Mouse (Mus musculus) brain, embryonic 18.5 days (tissue): ENCODE results near the gene Ift81.

Source experiments
- DNase-seq: peaks from one replicate; pipeline ENCODE4 v3.0.0-alpha.2; 2012; ENCODE audit warnings: low read depth, low spot score

Ift81 gene

DNA sequence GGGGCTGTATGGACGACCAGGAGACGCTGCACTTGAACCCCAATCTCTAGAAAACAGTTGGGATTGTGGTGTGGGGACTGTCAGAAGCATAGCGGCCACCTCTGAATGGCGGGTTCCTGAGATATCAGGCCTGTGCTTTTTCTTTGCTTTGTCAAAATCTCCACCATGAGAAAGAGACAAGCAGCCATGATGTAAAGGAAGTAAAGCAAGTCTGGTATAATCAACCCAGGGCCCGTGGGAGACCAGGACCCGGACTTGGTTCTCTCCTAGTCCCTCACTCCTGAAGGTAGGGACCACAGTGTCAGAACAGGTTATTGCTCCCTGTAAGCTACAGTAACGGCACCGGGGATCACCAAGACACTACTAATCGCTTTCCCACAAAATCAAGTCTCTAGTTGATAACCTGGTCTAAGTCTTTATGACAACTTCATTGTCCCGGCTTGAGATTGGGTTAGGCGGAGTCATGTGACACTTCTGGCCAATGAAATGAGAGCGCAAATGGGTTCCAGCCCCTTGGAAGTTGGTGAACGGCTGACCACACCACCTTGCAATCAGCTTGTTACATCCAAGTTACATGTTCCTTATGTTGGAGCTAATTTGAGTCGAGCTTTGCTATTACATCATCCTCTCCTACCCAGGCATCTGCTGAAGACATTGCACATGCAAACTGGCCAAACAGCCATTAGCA is 11.4 kb upstream of the Ift81 start:
- no peak for DNase-seq

DNA sequence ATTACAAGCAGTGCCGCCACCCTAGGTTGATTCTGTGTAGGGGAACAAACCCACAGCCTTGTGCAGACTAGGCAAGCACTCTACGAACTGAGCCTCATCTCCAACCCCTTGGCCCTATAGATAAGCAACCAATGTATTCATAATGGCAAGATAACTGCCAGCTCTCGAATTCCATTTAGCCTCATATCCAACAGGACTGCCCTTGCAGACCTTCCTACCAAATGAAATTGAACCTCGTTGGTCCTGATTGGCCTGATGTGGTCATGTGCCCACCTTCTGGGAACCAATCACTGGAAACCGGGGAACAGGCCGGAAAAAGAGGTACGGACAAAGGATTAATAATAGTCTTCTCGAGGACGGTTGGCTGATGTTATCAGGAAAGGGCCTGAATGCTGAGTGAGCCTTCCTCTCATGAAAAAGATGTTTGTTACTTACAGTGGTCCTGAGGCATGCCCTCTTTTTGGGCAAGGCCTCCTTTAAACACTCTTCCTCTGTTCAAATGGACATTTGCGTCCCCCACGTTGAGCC is 10.7 kb upstream of the Ift81 start:
- DNase-seq, result no peak

DNA sequence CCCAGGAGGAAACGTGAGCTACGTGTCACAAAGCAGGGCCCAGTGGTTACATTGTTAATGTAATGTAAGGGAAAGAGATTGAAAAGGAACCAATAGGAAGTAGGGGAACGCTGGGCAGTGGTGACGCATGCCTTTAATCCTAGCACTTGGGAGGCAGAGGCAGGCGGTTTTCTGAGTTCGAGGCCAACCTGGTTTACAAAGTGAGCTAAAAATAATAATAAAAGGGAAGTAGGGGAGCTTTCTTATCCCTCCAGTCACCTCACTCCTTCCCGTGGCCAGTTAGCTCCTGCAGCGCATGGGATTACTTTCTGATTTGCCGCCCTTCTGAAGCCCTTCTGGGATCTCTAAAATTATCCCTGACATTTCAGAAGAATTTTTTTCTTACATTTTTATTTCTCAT is 9.5 kb upstream of the Ift81 start:
- no peak for DNase-seq

DNA sequence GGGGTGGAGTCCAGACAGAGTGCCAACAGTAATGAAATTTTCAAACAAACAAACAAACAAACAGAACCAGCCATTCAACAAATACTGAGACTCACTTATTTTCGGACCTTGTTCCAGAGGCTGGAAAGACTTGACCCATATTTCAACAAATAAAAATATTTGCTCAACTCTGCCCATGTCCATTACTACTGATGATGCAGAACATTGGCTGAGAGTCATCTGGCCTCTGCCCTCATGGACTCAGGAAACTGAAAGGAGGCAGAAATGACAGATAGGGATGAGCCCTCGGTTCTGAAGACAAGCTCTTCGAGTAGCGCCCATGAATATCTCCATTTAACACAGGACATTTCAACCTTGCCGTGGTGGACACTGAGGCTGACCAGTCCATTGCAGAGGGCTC is 8.2 kb upstream of the Ift81 start:
- DNase-seq, result no peak

DNA sequence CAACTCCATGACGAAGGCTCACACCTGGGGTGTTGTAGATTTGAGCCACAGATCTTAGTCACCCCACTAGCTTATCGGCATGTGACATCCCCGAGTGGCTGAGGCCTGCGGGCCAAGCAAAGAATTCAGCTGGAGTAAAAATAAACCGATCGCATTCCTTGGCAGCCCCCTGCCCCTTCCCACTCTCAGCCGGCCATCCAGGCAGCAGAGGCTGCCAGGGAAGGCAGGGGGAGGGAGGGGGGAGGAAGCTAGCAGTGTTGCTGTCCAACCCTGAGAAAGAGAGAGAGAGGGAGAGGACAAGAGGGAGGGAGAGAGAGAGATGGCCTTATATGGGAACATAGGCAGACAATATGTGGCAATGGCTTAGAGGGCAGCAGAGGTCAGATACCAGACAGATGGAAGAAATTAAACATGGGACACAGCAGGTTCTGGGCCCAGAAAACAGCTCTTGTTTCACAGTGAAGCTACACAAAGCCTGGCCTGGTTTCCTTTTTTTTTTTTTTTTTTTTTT is 7.1 kb upstream of the Ift81 start:
- no peak for DNase-seq

DNA sequence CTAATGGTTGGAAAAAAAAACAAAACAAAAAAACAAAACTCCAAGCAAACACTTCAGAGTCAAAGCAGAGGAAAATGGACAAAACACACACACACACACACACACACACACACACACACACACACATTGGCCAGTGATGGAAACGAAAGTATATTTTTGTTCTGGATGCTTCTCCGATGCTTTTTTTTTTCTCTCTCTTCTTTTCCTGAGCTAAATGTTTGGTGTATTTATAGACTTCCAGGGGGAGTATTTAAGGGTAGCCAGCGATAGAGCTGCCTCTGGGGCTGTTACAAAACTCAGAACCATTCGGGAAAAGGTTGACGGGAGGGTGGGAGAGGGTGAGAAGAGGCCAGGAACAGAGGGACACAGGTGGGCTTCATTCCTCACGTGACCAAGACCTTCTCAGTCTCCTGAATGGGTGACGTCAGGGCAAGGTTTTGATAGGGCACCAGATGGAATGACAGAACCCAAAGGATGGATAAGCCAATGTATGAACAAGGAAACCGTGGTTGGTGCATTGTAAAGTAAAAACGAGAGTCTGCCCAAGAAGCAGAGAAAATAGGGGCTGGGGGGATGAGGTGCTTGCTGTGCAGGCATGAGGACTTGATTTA is 5.5 kb upstream of the Ift81 start:
- DNase-seq, result no peak

DNA sequence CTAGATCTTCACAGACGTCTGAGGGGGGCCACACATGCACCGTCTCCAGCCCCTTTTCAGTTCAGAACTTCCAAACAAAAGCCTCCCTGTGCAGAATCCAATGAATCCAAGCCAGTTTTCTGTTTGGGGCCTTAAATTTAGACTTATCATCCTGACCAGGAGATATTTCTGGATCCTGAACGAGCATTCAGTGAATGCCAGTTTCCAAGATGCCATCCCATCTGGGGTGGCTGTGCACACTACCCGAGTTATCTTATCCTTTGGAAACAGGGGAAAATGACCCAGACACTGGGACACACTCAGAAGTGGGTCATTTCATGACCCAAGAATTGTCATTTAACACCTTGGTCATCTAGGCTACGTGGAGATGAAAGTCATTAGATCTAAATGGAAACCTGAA is 3.4 kb upstream of the Ift81 start:
- no peak for DNase-seq

DNA sequence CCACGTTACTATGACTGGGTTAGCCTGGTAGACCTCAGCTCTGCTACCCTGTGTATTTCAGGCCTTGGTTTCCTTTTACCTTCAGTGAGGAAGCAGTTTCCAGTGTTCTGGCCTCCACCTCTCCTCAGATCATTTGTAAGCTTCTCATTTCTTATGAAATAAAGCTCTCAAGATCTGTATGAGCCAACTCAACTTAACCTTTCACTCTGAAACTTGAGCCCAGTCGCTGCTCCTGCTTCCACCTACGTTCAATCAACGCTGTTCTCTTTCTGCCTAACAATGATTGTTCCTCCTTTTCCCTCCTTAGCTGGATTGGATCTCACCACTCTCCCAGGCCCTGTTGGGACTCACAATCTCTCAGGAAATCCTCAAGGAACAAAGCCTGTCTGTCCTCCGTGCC is 2.7 kb downstream of the Ift81 start:
- DNase-seq, result no peak

DNA sequence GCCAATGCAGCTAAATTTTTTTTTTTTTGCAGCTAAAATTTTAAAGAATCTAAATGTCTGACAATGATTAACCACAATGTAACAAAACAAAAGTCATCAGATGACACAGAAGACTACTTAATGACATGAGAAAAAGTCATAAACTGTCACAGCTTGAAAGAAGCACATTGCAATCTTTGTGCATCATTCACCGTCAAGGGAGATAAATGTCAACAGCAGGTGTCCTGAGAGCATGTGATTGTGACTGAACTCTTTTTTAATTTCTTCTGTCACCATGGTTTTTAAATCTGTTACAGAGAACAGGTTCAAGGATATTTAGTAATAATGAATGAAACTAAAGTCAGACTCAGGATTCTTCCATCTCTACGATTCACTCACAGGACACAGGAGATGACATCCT is 9.4 kb downstream of the Ift81 start:
- DNase-seq, result no peak

DNA sequence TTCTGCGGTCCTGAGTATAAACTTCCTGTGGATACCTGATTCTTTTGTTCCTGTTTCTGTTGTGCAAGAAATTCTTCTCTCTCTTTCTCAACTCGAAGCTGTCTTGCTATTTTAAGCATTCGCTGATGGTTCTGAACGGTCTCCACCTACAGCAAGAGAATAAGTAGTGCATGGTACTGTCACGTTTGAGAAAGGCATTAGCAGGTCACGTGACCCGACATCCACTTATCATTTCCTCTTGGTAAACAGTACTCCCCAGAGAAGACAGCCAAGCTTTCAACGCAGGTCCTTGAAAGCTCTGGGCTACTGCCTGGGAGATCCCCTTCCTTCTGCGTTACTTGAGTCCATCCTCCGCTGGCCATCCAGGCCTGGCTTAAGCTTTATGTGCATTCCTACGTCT is 12.1 kb downstream of the Ift81 start:
- DNase-seq, result no peak

DNA sequence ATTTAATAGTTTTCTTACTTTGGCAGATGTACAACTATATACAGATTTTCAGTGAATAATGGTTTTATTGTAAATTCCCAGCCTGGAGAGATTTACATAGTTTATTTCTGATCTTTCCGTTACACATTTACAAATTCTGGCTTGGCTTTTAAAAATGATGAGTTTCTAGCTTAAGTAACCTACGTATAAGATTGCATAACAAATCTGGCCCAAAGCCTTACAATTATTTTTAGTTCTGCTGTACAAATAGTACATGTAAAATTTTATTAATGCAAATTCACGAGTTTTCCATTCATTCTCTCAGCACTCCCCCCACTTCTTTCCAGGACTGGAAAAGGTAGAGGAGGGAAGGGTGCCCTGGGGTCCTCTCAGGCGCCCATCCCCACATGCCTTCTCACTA is 18.8 kb downstream of the Ift81 start:
- DNase-seq, result no peak

DNA sequence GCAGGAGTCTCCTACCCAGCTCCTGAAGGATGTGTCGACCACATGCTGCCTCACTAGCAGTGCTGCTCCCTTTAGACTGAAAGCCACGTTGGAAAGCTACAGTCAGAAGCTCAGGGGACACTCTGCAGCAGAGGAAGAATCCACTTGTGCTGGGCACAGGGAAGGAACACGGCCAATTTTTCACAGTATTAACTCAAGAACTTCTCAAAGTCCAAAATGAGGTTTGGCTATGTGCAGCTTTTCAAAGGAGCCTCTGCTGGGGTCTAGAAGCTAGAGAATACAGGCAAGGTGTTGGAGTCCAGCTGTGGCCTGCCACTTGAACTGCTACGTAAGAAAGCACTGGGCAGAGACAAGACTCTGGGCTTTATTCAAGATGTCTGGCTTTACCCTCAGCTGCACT is 24.4 kb downstream of the Ift81 start:
- no peak for DNase-seq

DNA sequence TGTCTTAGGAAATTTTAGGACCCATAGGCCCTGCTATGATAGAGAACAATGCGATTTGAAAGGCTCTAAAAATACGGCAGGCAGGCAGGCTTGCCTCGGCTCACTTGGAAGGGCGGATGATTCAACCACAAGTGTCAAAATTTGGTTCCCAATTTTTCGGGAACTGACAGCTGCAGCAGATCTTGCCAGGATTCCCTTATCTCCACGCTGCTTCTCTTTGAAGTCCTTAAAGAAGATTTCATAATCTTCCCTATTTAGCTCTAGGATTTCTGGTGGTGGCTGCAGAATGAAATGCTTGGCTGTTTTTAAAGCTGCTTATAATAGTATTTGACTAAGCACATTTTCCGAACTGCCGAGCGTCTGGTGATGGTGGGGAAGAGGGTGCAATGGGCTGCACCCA is 28.8 kb downstream of the Ift81 start:
- DNase-seq, result peak; percentile 6

DNA sequence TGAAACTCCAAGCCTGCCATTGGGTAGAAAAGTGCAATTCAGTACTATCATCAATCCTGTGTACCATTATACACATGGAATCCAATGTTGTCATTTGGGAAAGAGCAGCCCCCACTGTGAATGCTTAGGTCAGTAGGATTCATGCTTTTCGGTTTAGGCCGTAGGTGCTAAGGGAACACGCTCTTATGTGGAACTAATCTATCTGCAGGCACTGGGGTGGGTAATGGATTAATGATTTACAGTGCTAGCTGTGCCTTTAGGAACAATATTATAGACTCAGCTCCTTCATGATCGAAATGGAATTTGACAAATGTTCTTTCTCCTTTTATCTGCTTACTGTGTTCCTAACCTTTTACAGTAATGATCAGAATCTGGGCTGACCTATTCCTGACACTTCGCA is 30.2 kb downstream of the Ift81 start:
- no peak for DNase-seq

DNA sequence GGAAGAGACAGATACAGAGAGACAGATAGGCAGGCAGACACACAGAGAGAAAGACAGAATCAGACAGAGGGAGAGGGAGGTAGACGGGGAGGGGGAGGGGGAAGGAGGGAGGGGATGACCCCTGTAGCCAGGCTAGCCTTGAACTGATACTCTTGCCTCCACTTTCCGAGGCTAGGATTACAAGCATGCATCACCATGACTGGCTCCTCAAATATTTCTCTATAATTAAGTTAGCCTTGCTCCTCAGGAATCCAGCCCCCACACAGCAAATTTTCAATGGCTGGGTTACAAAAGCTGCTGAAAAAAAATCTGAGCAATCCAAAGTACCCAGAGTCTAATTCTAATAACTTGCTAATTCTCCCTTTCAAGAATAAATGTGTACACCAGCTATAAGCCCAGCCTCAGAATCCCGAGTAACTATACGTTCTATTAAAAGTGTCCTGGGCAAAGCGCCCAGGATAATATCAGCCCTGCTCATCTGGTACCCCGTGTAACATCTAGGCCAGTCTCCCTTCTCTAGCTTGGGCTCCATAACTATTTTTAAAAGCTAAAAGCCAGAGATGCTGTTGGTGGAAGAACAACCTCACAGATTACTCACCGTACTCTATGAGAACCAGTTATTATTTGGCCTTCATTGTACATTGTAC is 37.5 kb downstream of the Ift81 start:
- DNase-seq, result no peak

DNA sequence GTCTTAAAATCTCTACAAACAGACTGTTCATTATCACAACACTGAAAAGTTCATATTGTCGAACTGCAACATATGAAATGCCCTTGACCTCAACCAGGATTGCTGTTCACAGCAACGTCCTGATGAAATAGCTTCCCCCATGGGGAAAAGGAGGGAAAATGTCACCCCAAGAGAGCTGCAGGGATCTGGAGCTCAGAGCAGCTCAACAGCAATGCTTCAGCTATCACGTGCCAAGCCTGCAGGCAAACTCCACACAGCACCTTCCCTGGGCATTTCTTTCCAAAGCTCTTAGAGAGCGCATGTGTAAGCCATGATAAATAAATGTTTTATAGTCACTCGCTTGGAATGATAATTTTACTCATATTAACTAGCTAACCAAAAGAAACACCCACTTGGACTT is 42.3 kb downstream of the Ift81 start:
- DNase-seq, result no peak

DNA sequence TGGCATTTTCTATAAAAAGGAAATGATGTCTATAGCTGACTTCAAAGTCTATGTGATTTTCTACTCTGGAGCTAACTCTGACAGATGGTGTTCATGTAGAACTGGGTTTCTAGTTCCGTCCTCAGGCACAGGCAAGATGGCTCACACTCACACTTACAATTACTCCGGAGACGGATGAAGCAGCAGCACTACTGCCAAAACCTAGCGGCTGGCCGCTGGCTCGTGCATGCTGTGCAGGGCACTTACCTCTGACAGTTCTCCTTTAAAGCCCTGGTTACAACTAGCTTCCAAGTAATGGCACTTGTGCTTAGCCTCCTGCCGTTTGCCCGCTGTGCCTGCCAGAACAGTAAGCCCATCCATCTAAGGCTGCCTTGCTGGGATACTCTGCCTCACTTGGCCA is 47.7 kb downstream of the Ift81 start:
- DNase-seq, result peak; percentile 42

DNA sequence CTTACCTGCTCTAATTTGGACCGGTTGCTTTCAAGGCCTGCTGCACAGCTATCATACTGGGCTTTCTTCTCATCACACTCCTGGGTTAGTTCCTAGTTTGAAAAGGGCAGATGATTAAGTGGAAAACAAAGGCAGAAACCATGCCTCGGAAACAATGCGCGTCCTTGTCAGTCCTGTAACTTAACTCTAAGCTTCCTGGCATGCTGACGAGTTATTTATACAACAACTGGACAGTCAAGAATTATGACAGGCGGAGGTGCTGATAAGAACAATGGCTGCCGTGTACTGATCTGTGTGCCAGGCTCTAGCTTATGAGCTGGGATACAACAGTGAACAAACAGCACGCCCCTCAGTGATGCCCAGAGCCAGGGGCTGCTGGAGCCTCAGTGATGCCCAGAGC is 53.7 kb downstream of the Ift81 start:
- DNase-seq, result no peak

DNA sequence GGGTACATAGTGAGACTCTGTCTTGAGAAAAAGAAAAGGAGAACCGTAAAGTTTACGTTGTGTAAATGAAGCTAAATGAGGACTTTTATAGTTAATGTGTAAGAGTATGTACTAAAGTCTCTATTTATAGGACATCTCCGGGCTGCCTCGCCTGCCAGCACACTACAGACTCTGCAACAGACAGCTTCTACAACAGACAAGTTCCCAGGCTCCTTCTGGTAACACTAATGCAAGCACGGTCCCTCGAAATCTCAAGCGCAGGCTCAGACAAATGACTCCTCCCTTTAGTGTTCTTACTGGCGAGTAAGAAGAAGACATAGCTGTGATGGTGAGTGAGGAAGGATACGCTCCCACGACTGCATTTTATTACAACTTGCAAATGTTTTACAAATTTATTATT is 56.2 kb downstream of the Ift81 start:
- DNase-seq, result no peak

DNA sequence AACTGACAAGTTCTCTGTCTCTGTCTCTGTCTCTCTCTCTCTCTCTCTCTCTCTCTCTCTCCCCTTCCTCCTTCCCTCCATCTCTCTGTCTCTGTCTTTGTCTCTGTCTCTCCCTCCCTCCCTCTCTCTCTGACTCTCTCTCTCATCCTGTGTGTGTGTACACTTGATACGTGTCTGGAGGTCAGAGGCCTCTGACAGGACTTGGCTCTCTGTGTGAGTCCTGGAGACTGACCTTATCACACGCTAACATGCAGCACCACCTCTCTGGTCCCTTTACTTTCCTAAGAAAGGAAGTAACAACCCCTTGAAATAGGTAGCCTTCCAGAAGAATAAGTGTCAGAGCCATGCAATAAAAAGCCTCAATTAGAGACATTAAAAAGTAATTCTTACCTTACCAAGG is 59.2 kb downstream of the Ift81 start:
- no peak for DNase-seq

DNA sequence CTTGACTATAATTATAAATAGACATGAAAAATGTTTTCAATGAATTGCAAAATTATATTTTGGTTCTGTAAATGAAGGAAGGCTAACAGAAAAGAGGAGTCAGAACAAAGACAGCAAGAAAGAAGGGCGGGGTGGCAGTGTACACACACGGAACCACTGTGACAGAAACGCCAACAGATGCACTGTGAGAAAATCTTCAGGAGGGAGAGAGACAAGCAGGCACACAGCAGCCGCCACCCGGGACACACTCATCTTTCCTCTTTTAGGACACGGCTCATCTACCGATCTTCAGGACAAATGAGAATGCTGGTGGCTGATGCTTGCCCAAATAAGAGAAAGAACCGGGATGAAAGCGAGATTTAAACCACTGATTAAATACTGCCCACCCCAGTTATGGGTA is 61.7 kb downstream of the Ift81 start:
- no peak for DNase-seq

DNA sequence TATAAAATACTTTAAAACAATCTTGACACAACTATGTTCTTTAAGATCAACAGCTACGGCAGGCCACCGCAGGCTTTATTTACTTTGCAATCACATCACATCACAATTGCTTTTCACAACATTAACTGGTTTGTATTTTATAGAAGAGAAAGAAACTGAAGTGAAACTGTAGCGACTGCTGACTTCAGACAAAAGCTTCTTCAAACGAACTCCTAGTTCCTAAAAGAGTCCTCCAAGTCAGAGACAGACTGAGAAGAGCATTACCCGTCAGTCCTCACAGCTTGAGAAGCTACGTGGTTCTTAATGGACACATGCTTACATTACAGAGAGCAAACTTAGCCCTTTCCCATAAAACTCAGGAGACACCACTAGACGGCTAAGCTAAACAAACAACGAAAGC is 63.9 kb downstream of the Ift81 start:
- no peak for DNase-seq

DNA sequence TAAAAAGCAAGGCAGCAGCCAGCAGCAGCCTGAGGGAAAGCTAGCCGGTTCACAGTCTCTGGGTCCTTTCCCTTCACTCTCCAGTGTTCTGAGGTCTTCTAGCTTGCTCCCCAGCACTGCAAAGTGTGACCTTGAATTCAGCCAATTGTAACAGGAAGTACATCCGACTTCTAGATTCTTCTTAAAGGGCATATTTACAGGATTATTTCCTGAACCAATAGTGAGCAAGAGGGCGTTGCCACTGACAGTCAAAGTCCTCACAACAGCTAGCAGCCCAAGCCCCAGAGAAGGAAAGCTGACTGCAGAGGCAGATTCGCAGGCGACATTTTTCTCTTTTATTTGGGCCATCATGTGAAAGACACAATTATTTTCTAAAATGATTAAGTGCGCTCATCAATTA is 65.6 kb downstream of the Ift81 start:
- DNase-seq, result no peak
